Mouse (Mus musculus): ENCODE data around the gene Atp6v0a1. TPM values are rescaled to one million over a fixed set of nuclear protein-coding genes. Genes with fewer than 3 reads are reported as not detected.

Atp6v0a1 gene
- polyA plus RNA-seq, 1 experiment from 2014 or later = 143 TPM

DNA sequence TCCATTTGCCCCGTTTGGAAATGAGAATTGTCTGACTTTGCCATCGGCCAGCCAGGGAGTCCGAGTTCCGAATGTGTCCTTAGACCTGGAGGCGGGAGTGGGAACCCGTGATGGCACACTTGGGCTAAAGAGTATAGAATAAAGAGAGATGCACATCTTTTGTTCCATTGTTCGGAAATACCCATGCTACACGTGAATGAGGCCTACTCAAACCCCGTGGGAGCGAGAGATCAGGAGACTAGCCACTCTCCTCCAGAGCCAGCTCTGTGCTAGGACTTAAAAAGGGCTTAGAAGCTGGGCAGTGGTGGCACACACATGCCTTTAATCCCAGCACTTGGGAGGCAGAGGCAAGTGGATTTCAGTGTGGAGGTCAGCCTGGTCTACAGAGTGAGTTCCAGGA is 50.2 kb downstream of the Atp6v0a1 start:
- peak overlapping the region; percentile 69; the same call in 1 of the 2 replicates for H3K27ac ChIP-seq
- H3K4me1 ChIP-seq (replicated peaks; ENCODE audit: control insufficient read depth, insufficient read depth, low read length) = no peaks in the 10 kb centered on the region
- H3K9me3 ChIP-seq (ENCODE audit: control insufficient read depth, low read length) = no peaks in the 10 kb centered on the region
- ATAC-seq (ENCODE audit: low FRiP score) (no peak), DNase-seq (ENCODE audit: low spot score) (no peak)
- WGBS = 71% methylated on average over 10 of the region's 10 CpGs
- no peaks in the 10 kb centered on the region for H3K27me3 ChIP-seq (ENCODE audit: control insufficient read depth, insufficient read depth, low read length)
- H3K9ac ChIP-seq = no peak overlapping the region
- H3K4me3 ChIP-seq (replicated peaks; ENCODE audit: low read length) = no peak overlapping the region
- H3K36me3 ChIP-seq (replicated peaks; ENCODE audit: control insufficient read depth, insufficient read depth) = peaks cover 80% of the 10 kb centered on the region
- no peak overlapping the region for H3K4me2 ChIP-seq (replicated peaks)

DNA sequence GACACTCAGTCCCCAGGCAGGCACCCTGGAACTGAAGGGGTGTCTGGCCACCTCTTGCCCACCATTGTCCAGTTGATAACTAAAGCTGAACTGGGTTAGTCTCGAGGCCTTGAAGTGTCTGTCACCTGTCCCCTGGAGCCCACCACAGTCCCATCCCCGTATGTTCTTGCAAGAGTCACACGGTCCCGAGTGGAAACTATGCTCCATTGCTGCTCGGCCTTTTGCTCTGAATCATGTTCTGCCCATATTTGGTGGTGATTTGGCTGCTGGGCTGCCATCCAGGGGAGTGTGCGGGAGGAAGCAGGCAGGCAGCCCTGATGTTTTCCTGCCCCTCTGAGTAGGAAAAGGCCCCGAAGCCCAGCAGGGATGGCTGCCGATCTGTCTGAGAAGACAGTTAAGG is 50.9 kb downstream of the Atp6v0a1 start:
- Histone ChIP-seq H3K9ac (no peak overlapping the region), H3K4me3 (replicated peaks; ENCODE audit: low read length) (no peak overlapping the region), H3K27ac (peak overlapping the region; percentile 69; the same call in 1 of the 2 replicates), H3K4me1 (replicated peaks; ENCODE audit: control insufficient read depth, insufficient read depth, low read length) (no peaks in the 10 kb centered on the region), H3K4me2 (replicated peaks) (no peak overlapping the region), H3K27me3 (ENCODE audit: control insufficient read depth, insufficient read depth, low read length) (no peaks in the 10 kb centered on the region), H3K9me3 (ENCODE audit: control insufficient read depth, low read length) (no peaks in the 10 kb centered on the region), H3K36me3 (replicated peaks; ENCODE audit: control insufficient read depth, insufficient read depth) (peaks cover 74% of the 10 kb centered on the region)
- DNase-seq (ENCODE audit: low spot score) = no peak
- ATAC-seq (ENCODE audit: low FRiP score) = no peak
- 81% methylated on average over 8 of the region's 8 CpGs for WGBS

GRCm38 (mm10) chr11:101061049-101061448 is 51.8 kb downstream of the Atp6v0a1 start:
- Histone ChIP-seq H3K27me3 (ENCODE audit: control insufficient read depth, insufficient read depth, low read length) (no peaks in the 10 kb centered on the region), H3K27ac (no peak overlapping the region), H3K4me2 (replicated peaks) (no peak overlapping the region), H3K9ac (no peak overlapping the region), H3K9me3 (ENCODE audit: control insufficient read depth, low read length) (no peaks in the 10 kb centered on the region), H3K36me3 (replicated peaks; ENCODE audit: control insufficient read depth, insufficient read depth) (peaks cover 65% of the 10 kb centered on the region), H3K4me3 (replicated peaks; ENCODE audit: low read length) (no peak overlapping the region), H3K4me1 (replicated peaks; ENCODE audit: control insufficient read depth, insufficient read depth, low read length) (no peaks in the 10 kb centered on the region)
- 89% methylated on average over 5 of the region's 5 CpGs for WGBS
- ATAC-seq (ENCODE audit: low FRiP score) (no peak), DNase-seq (ENCODE audit: low spot score) (no peak)

DNA sequence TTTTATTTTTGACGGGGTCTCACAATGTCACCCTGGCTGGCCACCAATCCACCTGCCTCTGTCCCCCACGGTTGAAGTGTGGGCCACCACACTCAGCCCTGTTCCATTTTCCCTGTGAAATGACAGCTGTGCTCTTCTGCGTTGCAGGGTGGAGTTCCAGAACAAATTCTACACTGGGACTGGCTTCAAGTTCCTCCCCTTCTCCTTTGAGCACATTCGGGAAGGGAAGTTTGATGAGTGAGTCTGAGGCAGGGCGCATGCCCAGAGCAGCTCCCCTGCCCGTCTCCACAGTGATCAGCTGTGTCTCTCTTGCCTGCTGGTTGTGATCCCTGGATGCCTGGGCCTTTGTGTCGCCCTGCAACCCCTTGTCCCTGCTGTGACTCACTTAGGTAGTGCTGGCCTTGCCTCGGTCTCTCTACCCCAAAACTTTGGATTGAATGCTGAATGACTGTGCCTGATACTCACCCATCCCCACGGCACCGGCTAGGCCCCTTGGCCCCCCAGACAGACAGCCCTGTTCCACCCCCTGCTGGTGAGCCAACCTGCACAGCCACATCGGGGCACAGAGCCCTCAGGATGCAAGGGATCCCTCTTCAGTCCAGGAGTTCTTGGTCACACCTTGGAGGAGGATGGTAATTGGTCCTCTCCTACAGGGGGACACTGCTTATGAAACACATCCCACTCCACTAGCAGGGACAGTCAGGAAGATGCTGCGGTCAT is 53.1 kb downstream of the Atp6v0a1 start:
- H3K9ac ChIP-seq = no peak overlapping the region
- H3K27ac ChIP-seq = no peak overlapping the region
- no peak for ATAC-seq (ENCODE audit: low FRiP score)
- H3K4me1 ChIP-seq (replicated peaks; ENCODE audit: control insufficient read depth, insufficient read depth, low read length) = no peaks in the 10 kb centered on the region
- no peaks in the 10 kb centered on the region for H3K9me3 ChIP-seq (ENCODE audit: control insufficient read depth, low read length)
- no peak overlapping the region for H3K4me3 ChIP-seq (replicated peaks; ENCODE audit: low read length)
- WGBS = 76% methylated on average over 12 of the region's 12 CpGs
- H3K27me3 ChIP-seq (ENCODE audit: control insufficient read depth, insufficient read depth, low read length) = no peaks in the 10 kb centered on the region
- H3K36me3 ChIP-seq (replicated peaks; ENCODE audit: control insufficient read depth, insufficient read depth) = peaks cover 55% of the 10 kb centered on the region
- no peak overlapping the region for H3K4me2 ChIP-seq (replicated peaks)
- no peak for DNase-seq (ENCODE audit: low spot score)

GRCm38 (mm10) chr11:101062971-101063675 is 53.9 kb downstream of the Atp6v0a1 start:
- 77% methylated on average over 14 of the region's 14 CpGs for WGBS
- no peak overlapping the region for H3K9ac ChIP-seq
- DNase-seq (ENCODE audit: low spot score) (no peak), ATAC-seq (ENCODE audit: low FRiP score) (no peak)
- no peaks in the 10 kb centered on the region for H3K9me3 ChIP-seq (ENCODE audit: control insufficient read depth, low read length)
- H3K4me2 ChIP-seq (replicated peaks) = no peak overlapping the region
- peak overlapping the region; percentile 38; the same call in 1 of the 2 replicates for H3K27ac ChIP-seq
- H3K27me3 ChIP-seq (ENCODE audit: control insufficient read depth, insufficient read depth, low read length) = no peaks in the 10 kb centered on the region
- H3K4me3 ChIP-seq (replicated peaks; ENCODE audit: low read length) = no peak overlapping the region
- no peaks in the 10 kb centered on the region for H3K4me1 ChIP-seq (replicated peaks; ENCODE audit: control insufficient read depth, insufficient read depth, low read length)
- peaks cover 49% of the 10 kb centered on the region for H3K36me3 ChIP-seq (replicated peaks; ENCODE audit: control insufficient read depth, insufficient read depth)

- Histone ChIP-seq H3K9me3 (ENCODE audit: control insufficient read depth, low read length) (no peaks in the 10 kb centered on the region), H3K4me3 (replicated peaks; ENCODE audit: low read length) (no peak overlapping the region), H3K4me2 (replicated peaks) (no peak overlapping the region), H3K27ac (peak overlapping the region; percentile 38; the same call in 1 of the 2 replicates), H3K9ac (no peak overlapping the region), H3K36me3 (replicated peaks; ENCODE audit: control insufficient read depth, insufficient read depth) (peaks cover 42% of the 10 kb centered on the region), H3K27me3 (ENCODE audit: control insufficient read depth, insufficient read depth, low read length) (no peaks in the 10 kb centered on the region), H3K4me1 (replicated peaks; ENCODE audit: control insufficient read depth, insufficient read depth, low read length) (no peaks in the 10 kb centered on the region)
- DNase-seq (ENCODE audit: low spot score) = no peak
- 62% methylated on average over 12 of the region's 12 CpGs for WGBS
- no peak for ATAC-seq (ENCODE audit: low FRiP score)
Observed at GRCm38 (mm10) chr11:101063676-101064327, 54.5 kb downstream of the Atp6v0a1 start.

GRCm38 (mm10) chr11:101064462-101064861 is 55.2 kb downstream of the Atp6v0a1 start:
- Histone ChIP-seq H3K27me3 (ENCODE audit: control insufficient read depth, insufficient read depth, low read length) (no peaks in the 10 kb centered on the region), H3K4me2 (replicated peaks) (no peak overlapping the region), H3K4me3 (replicated peaks; ENCODE audit: low read length) (no peak overlapping the region), H3K9me3 (ENCODE audit: control insufficient read depth, low read length) (no peaks in the 10 kb centered on the region), H3K4me1 (replicated peaks; ENCODE audit: control insufficient read depth, insufficient read depth, low read length) (peaks cover 4% of the 10 kb centered on the region; the same call in 1 of the 2 replicates), H3K27ac (no peak overlapping the region), H3K36me3 (replicated peaks; ENCODE audit: control insufficient read depth, insufficient read depth) (peaks cover 35% of the 10 kb centered on the region), H3K9ac (no peak overlapping the region)
- DNase-seq (ENCODE audit: low spot score) (no peak), ATAC-seq (ENCODE audit: low FRiP score) (no peak)
- WGBS = 85% methylated on average over 4 of the region's 4 CpGs

DNA sequence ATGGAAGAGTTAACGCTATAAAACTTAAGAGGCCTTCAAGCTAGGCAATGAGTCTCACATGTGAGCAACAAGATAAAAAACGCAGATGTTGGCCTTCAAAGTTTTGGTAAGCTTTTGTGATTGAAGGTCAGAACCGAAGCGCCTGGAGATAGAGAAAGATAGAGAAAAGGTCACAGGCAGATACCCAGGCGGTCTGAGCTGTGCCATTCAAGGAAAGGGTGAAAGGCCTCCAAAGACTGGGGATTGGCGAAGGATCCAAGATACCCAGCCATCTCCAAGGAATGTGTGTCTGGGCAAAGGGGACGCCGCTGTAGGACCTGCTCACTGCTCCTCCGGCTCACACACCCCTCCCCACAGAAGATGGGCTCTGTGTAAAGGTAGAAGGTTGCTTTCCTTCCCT is 55.8 kb downstream of the Atp6v0a1 start:
- H3K4me1 ChIP-seq (replicated peaks; ENCODE audit: control insufficient read depth, insufficient read depth, low read length) = peaks cover 5% of the 10 kb centered on the region; the same call in 1 of the 2 replicates
- H3K4me3 ChIP-seq (replicated peaks; ENCODE audit: low read length) = no peak overlapping the region
- H3K9ac ChIP-seq = no peak overlapping the region
- no peak overlapping the region for H3K4me2 ChIP-seq (replicated peaks)
- H3K27ac ChIP-seq = no peak overlapping the region
- ATAC-seq (ENCODE audit: low FRiP score) (no peak), DNase-seq (ENCODE audit: low spot score) (no peak)
- peaks cover 30% of the 10 kb centered on the region for H3K36me3 ChIP-seq (replicated peaks; ENCODE audit: control insufficient read depth, insufficient read depth)
- no peaks in the 10 kb centered on the region for H3K27me3 ChIP-seq (ENCODE audit: control insufficient read depth, insufficient read depth, low read length)
- H3K9me3 ChIP-seq (ENCODE audit: control insufficient read depth, low read length) = no peaks in the 10 kb centered on the region
- 94% methylated on average over 9 of the region's 9 CpGs for WGBS

Measured in hindbrain, embryonic 14.5 days (tissue).